Mouse (Mus musculus): Measurements from ENCODE around the gene Tmem164.

GRCm38 (mm10) chrX:142670121-142670520 lies 11.1 kb upstream of the Tmem164 start:
- TF ChIP-seq USF1 (IDR thresholded peaks at IDR 0.05; ENCODE audit: low read depth) = no peak
- TF ChIP-seq CTCF (IDR thresholded peaks at IDR 0.05; ENCODE audit: control insufficient read depth, insufficient read depth, insufficient read length) = no peak
- no peak for TF ChIP-seq CEBPB (IDR thresholded peaks at IDR 0.05; ENCODE audit: low read depth)
- TF ChIP-seq MYOG (IDR thresholded peaks at IDR 0.05; ENCODE audit: control insufficient read depth, extremely low read depth, insufficient read length) = no peak
- TF ChIP-seq MAX (IDR thresholded peaks at IDR 0.05) = no peak
- TF ChIP-seq MYOD1 (IDR thresholded peaks at IDR 0.05; ENCODE audit: control insufficient read depth, insufficient read length, low read depth) = no peak
